Mouse (Mus musculus) kidney, adult 2 months (tissue): ENCODE measurements around the gene Nle1. TPM values are rescaled to one million over a fixed set of nuclear protein-coding genes. Genes with fewer than 3 reads are reported as not detected.

ENCODE experiments used
- DNase-seq: peaks from one replicate; pipeline ENCODE4 v3.0.0; 2021
- H3K27ac ChIP-seq: fragments of 200-500 bp; 2 replicates; pipeline ENCODE4 v1.5.1; 2012; ENCODE audit warnings: low read depth, low read length, control low read depth, inconsistent platforms; ENCODE audit not compliant: insufficient read depth
- H3K27me3 ChIP-seq: fragments of 200-500 bp; replicated peaks from 2 replicates; pipeline ENCODE4 v1.6.1; 2012; ENCODE audit warnings: mild to moderate bottlenecking, moderate library complexity, low read length, inconsistent platforms; ENCODE audit not compliant: control insufficient read depth, insufficient read depth
- H3K36me3 ChIP-seq: fragments of 200-500 bp; 2 replicates; pipeline ENCODE4 v1.6.1; 2012; ENCODE audit warnings: mild to moderate bottlenecking, moderate library complexity, low read length, inconsistent platforms; ENCODE audit not compliant: control insufficient read depth, insufficient read depth
- H3K4me1 ChIP-seq: fragments of 200-500 bp; 2 replicates; pipeline ENCODE4 v1.6.1; 2011; ENCODE audit warnings: low read length; ENCODE audit not compliant: control insufficient read depth, insufficient read depth
- H3K4me3 ChIP-seq: fragments of 200-500 bp; 2 replicates; pipeline ENCODE4 v1.5.1; 2011; ENCODE audit warnings: mild to moderate bottlenecking, low read depth, low read length, control low read depth; ENCODE audit not compliant: insufficient read depth
- CTCF ChIP-seq: fragments of 200-500 bp; conservative IDR thresholded peaks from 2 replicates; pipeline ENCODE4 v1.5.1; 2011; ENCODE audit warnings: low read depth, mild to moderate bottlenecking, control low read depth, low read length, moderate library complexity, mixed read lengths; ENCODE audit not compliant: insufficient read depth, insufficient read length
- POLR2A ChIP-seq: fragments of 200-500 bp; IDR thresholded peaks from one replicate; pipeline ENCODE4 v1.6.1; 2011; ENCODE audit warnings: low read depth, low read length, control low read depth
- WGBS: fragments of 180-500 bp; shearing (Covaris S2); methylation state at CpG from one replicate; pipeline ENCODE4 v1.1.7; 2018; 5-methylcytosine and 5-hydroxymethylcytosine counted together
- polyA plus RNA-seq: library from polyadenylated mRNA; depleted of rRNA; stranded (reverse); fragments of >200 nt; gene quantifications from 2 replicates; pipeline ENCODE4 v1.2.3, GENCODE M21; 2012; rRNA removed

Gene Nle1
- 16.3 and 16.9 TPM in 2 replicates for polyA plus RNA-seq

DNA sequence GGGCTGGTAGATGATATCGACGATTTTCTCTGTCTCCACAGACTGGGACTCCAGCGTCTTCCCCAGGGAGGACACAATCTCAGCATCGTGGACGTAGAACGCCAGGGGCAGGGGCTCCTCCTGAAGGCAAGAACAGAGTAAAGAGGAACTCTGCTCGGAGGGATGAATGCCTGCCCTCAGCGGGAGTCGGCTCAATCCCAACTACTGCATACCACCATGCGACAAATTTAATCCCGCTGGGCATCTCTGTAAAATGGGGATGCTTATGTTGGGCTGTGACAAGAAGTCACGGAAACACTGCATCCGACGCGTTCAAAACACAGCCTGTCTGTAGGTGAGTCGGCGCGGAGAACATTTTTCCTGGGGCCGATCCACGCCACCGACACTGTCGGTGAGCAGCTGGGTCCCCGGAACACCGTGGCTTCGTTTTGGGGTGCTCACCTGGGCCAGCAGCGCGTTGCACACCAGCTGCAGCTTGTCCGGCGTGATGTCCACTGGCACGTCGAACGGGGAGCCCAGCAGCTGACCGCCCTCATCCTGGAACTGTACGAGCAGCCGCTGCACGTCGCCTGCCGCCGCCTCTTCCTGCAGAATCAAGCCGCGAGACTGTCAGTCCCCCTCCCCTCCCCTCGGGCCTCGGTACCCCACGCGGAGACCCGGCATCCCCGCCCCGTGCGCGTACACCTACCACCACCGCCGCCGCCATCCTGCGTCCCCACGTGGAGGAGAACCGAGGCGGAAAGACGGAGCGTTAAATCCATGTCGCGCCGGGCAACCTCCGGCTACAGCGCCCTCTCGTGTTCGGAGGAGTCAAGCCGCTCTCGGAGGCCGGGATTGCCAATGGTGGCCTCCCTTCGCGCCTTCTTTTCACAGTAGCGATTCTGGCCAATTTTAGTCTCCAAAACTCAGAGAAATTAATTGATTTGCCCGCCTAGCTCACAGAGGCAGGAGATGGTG, at the start of gene Nle1:
Gene Nle1 (minus strand): TSS at position 761 of the 957 bp plus-strand sequence.
- no peak for TF ChIP-seq POLR2A
- peak; percentile 79 for TF ChIP-seq CTCF
- no peaks in the 10 kb centered on the region for H3K36me3 ChIP-seq
- WGBS: 2% methylated on average over 73 of the region's 73 CpGs
- peak within 1 kb of the TSS; percentile 66 for H3K4me3 ChIP-seq
- H3K4me1 ChIP-seq: no peaks in the 10 kb centered on the region; the same call in 1 of the 2 replicates
- H3K27ac ChIP-seq: no peak within 1 kb of the TSS
- peak; percentile 91 for DNase-seq
- H3K27me3 ChIP-seq: no peaks in the 10 kb centered on the region; the same call in 1 of the 2 replicates

DNA sequence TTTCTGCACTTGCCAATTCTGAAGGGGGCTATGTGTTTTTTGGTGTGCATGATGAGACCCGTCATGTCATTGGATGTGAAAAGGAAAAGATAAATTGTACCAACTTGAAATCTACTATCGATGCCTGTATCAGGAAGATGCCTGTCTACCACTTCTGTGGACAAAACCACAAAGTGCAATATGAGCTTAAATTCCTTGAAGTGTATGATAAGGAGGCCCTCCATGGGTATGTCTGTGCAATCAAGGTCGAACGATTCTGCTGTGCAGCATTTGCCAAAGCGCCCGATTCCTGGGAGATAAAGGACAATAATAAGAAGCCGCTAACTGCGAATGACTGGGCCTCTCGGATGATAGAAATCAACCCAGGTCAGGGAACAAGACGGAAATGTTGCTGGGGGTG, 48.7 kb upstream of the Nle1 start:
- 64% methylated on average over 10 of the region's 10 CpGs for WGBS
- DNase-seq: no peak

DNA sequence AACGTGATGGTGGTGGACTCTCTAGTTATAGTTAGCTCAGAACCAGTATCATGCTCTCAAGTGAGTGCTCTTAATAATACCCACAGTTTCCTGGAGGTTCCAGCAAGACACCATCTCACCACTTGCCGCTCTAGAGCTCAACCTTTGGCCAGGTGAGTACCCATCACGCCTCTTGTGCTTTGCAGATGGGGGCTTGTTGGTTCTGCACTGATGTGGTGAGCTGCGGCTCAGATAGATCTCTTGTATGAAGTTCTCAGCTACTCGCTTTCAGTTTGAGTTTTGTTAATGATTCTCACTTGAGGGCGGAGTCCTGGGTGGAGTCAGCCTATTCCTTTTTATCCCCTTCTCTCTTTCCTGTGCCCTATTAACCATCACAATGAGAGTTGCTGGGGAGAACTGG, 46.4 kb upstream of the Nle1 start:
- no peaks in the 10 kb centered on the region for H3K36me3 ChIP-seq
- DNase-seq: no peak
- no peak overlapping the region for H3K27ac ChIP-seq
- no peaks in the 10 kb centered on the region for H3K4me1 ChIP-seq
- TF ChIP-seq CTCF: no peak
- TF ChIP-seq POLR2A: no peak
- WGBS: 62% methylated on average over 6 of the region's 6 CpGs
- H3K4me3 ChIP-seq: peak overlapping the region; percentile 31; the same call in 1 of the 2 replicates
- H3K27me3 ChIP-seq: no peaks in the 10 kb centered on the region

More for the DNA sequence above, 48.7 kb upstream of the Nle1 start:
- H3K27me3 ChIP-seq: no peaks in the 10 kb centered on the region
- TF ChIP-seq CTCF (no peak), POLR2A (no peak)
- H3K27ac ChIP-seq: no peak overlapping the region
- no peaks in the 10 kb centered on the region; the same call in 1 of the 2 replicates for H3K36me3 ChIP-seq
- no peak overlapping the region for H3K4me3 ChIP-seq
- H3K4me1 ChIP-seq: no peaks in the 10 kb centered on the region; the same call in 1 of the 2 replicates

DNA sequence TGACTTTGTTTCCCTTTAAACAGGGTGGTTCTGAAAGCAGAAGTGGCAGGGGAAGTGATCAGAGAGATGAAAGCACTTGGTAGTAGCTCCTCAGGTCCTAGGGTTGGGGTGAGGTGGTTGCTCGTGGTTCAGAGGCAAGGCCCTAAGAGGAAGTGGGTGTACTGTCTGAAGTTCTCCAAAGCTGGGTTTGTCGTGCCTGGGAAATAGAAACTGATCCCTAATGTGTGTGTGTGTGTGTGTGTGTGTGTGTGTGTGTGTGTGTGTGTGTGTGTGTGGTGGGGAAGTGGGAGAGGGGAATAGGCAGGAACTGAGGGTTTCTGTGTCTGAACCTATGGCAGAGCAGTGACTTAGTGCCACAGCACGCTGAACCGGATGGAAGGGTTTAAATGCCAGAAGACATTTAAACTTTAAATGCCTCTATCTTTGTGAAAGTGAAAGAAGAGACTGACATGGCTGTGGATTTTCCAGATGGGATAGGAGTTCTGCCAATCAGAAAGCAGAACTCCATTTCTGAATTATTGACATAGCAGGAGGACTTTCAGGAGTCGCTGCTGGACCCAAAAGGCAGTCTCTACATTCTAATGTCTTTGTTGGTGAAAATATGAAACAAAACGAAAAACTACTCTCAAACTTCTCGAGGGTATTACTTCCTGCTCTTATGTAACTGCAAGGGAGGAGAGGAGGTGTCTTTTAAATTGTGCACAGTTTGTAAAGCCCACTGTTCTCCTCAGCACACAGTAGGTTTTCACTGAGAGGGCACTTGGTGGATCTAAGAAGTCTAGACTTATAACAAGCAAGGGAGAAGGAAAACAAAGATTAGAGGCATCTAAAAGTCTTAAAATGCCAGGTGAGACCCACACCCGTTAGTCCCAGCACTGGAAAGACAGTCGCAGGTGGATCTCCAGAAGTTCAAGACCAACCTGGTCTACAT, 44.7 kb upstream of the Nle1 start:
- WGBS: 50% methylated on average over 9 of the region's 9 CpGs
- TF ChIP-seq POLR2A (no peak), CTCF (no peak)
- Histone ChIP-seq H3K4me1 (no peaks in the 10 kb centered on the region), H3K27ac (peak overlapping the region; percentile 81), H3K4me3 (peak overlapping the region; percentile 64), H3K36me3 (no peaks in the 10 kb centered on the region), H3K27me3 (no peaks in the 10 kb centered on the region)
- peak; percentile 51 for DNase-seq

DNA sequence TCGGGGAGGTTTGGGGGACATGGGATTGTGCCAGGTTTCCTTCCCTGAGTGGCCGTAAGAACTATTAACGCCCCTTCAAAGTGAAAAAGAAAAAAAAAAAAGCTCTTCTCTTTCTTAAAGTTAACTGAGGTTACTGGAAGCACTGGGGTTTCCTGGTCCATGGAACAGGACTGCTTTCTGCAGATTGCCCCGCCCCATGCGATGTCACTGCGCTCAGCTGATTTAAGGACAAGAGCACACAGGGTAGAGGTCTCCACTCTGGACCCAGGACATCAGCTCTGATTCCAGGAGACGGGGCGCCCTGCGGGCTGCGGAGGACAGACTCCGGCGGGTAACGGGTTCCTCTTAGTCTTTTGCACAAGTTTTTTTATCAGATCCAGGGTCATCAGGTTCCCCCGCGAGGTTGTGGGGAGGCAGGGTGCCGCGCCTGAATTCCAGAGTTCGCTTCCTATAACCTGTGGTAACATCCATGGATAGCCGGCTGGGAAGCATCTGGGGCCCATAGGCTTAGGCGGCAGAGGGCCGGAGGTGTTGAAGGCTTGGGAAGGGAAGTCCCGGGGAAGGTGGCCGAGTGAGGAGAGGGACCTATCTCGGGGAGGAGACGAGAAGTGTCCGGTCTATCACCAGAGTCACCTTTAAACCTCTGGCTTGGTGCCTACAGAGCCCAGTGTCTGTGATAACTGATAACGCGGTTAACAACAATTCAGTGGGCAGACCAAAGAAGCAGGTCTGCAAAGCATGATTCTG, 43.8 kb upstream of the Nle1 start:
- Histone ChIP-seq H3K36me3 (no peaks in the 10 kb centered on the region), H3K27ac (peak overlapping the region; percentile 98), H3K4me1 (no peaks in the 10 kb centered on the region), H3K4me3 (peak overlapping the region; percentile 64), H3K27me3 (no peaks in the 10 kb centered on the region)
- 7% methylated on average over 28 of the region's 28 CpGs for WGBS
- TF ChIP-seq POLR2A: no peak
- no peak for TF ChIP-seq CTCF
- peak; percentile 89 for DNase-seq

DNA sequence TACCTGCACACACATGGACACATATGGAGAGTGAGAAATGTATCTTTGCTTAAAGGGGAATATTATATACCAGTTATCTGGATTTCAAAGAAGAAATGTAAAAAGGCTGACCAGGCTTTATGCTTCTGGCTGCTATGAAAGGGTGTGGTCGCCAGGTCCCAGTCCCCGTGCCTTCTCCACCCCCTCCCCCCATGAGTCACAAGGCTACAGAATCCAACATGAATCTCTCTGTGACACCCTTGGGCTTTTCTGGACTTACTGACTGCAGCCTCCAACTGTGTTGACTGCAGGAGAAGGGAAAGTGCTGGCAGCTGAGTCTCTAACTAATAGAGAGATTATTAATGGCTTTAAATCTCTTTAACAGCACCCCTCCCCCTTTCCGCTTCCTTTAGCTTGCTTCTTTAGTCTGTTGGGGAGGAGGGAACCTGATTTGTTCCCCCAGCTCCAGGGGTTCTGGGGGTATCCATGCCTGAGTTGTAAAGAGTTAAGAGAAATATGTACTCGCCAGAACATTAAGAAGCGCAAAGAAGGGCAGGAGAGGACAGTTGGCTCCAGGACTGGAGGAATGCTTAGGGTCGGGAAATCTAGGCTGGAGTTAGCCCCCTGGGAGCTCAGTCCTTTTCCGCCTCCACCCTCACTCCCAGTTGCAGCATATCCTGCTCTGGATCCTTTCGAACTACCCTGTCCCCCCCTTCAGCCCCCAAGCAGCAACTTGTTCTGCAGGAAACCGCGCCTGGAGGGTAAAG, 42.7 kb upstream of the Nle1 start, which contains the start of gene Slfn5:
Gene Slfn5 (plus strand): TSS at position 614 of the 746 bp plus-strand sequence.
- TF ChIP-seq POLR2A (no peak), CTCF (no peak)
- DNase-seq: peak; percentile 87
- Histone ChIP-seq H3K27me3 (no peaks in the 10 kb centered on the region), H3K4me3 (peak within 1 kb of the TSS; percentile 64), H3K4me1 (no peaks in the 10 kb centered on the region), H3K36me3 (no peaks in the 10 kb centered on the region), H3K27ac (peak within 1 kb of the TSS; percentile 98)
- 10% methylated on average over 10 of the region's 10 CpGs for WGBS
